Mouse (Mus musculus): Measurements from ENCODE around the gene Ndufa11.

GRCm38 (mm10) chr17:56723419-56724161 lies 6.0 kb downstream of the Ndufa11 start:
- TF ChIP-seq CTCF (IDR thresholded peaks at IDR 0.05; ENCODE audit: insufficient read depth, low read length) (no peak), POLR2A (IDR thresholded peaks at IDR 0.05; ENCODE audit: borderline replicate concordance, extremely low read depth, low read depth, low read length) (no peak)

Measured in lung, adult 2 months (tissue).